Mouse (Mus musculus): Measurements from ENCODE around the gene Pou2f2.

- TF ChIP-seq CTCF (IDR thresholded peaks at IDR 0.05) (no peak), POLR2A (IDR thresholded peaks at IDR 0.05; ENCODE audit: insufficient read depth, low read depth, low read length) (no peak), EP300 (IDR thresholded peaks at IDR 0.05; ENCODE audit: insufficient read depth, low read depth, low read length) (no peak)
Observed at GRCm38 (mm10) chr7:25112956-25113603, 66.4 kb downstream of the Pou2f2 start.

Measured in heart, adult 2 months (tissue).